Mouse (Mus musculus) CD4-positive, CD25-positive, alpha-beta regulatory T cell, adult 2 months (primary cell): ENCODE measurements around the gene Syndig1.

ENCODE experiments used
- DNase-seq: peaks from one replicate; pipeline ENCODE4 v3.0.0-alpha.2; 2012; ENCODE audit warnings: low read depth, low spot score

Syndig1 gene

GRCm38 (mm10) chr2:149873346-149873745 is 44.3 kb downstream of the Syndig1 start:
- DNase-seq: no peak

GRCm38 (mm10) chr2:149877954-149878353 is 48.9 kb downstream of the Syndig1 start:
- no peak for DNase-seq

GRCm38 (mm10) chr2:149887634-149888033 is 58.6 kb downstream of the Syndig1 start:
- DNase-seq: no peak

- no peak for DNase-seq
Observed at GRCm38 (mm10) chr2:149891647-149892046, 62.6 kb downstream of the Syndig1 start.

DNA sequence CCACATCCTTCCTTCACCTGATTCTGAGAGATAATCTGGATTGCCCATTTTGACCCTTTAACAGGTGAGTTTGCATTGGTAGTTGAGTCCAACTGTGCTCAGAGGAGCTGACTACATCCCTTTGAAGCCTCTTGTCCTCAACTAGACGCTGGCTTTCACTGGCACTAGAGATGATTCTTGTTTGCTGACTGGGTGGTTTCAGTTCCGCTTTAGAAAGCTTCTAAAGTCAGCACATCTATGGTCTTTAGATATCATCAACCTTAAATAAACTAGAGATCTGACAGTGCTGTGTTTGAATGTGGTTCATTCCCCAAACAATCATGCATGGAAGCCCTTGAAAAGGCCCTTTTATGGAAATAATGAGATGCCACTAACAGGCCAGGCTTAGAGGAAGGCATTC is 67.3 kb downstream of the Syndig1 start:
- DNase-seq: no peak

DNA sequence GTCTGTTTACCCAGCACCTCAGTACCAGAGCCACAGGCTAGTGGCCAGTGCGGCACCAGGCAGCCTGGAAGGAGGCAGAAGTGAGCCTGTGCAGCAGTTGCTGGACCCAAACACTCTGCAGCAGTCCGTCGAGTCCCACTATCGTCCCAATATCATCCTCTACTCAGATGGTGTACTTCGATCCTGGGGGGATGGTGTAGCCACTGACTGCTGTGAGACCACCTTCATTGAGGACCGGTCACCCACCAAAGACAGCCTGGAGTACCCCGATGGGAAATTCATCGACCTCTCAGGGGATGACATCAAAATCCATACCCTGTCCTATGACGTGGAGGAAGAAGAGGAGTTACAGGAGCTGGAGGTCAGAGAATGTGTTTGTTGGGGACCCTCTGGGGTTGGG is 70.6 kb downstream of the Syndig1 start:
- no peak for DNase-seq

GRCm38 (mm10) chr2:149900606-149901005 is 71.6 kb downstream of the Syndig1 start:
- no peak for DNase-seq

- DNase-seq: no peak
Observed at GRCm38 (mm10) chr2:149904405-149904804, 75.4 kb downstream of the Syndig1 start.

GRCm38 (mm10) chr2:149906694-149907093 is 77.7 kb downstream of the Syndig1 start:
- DNase-seq: no peak

DNA sequence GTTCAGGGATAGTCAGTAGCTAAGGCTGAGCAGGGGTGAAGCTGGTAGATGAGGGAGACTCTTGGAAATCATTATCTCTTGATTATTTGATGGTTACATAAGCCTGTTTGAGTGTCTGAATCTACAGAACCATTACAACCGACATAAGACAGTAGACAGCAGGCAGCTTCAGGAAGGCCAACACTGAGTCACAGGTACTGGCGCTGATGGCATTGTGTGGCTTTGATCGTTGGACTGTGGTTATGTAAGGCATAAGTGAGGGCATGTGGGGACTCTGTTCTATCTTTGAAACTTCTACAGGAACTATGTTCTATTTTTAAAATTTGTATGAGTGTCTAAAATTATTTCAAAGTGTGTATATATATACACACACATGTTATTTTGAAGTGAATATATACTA is 88.2 kb downstream of the Syndig1 start:
- DNase-seq: no peak

DNA sequence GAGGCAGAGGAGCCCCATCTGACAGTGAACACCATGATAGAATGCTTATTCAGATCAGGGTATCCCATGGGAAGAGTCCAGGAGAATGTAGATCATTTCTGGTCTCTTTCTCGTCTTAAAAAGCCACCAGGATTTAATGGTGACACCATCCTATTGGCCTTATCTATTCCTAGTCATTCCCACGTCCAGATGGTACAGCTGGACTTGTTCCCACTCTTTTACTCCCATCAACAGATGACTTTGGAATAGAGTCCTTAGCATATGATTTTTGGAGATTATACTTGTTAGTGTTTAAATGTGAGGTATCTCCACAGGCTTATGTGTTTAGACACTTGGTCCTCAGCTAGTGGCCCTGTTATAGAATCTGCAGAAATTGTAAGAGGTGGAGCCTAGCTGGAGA is 94.5 kb downstream of the Syndig1 start:
- no peak for DNase-seq

DNA sequence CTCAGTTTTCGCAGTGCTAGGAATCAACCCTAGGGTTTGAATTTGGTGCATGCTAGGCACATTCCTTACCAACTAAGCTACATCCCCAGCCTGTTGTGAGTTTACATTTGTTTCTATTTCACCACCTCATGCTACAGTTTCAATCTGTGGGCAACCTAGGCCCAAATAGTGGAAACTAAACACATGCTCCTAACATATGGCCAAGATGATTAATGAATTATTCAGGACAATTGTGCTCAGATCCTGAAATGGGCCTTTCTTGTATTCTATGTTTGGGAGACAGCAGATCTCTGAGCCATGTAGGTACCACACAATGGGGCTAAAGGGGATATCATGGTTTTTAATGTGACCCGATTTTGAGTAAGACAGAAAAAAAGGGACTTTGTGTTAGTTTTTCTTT is 96.9 kb downstream of the Syndig1 start:
- no peak for DNase-seq

- no peak for DNase-seq
Observed at GRCm38 (mm10) chr2:149927001-149927400, 98.0 kb downstream of the Syndig1 start.

DNA sequence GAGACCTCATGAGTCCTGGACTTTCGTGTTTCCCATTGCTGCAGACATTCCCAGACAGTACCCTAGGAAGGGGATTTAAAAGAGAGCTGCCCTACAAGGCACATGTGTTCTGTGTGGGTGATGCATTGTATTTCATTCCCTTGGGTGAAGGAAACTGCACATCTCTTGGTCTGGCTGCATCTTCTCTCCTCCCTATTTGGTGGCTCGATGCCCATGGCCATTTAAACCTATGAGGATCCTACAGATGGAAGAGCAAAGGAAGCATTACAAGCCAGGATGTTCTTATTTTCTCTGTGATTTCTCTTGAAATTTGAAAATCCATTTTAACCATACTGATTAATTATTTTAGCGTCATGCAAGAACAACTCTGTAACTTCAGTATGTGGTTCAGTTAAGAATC is 98.5 kb downstream of the Syndig1 start:
- DNase-seq: no peak

GRCm38 (mm10) chr2:149929986-149930385 is 101.0 kb downstream of the Syndig1 start:
- DNase-seq: no peak

- no peak for DNase-seq
Observed at GRCm38 (mm10) chr2:149931111-149931510, 102.1 kb downstream of the Syndig1 start.

DNA sequence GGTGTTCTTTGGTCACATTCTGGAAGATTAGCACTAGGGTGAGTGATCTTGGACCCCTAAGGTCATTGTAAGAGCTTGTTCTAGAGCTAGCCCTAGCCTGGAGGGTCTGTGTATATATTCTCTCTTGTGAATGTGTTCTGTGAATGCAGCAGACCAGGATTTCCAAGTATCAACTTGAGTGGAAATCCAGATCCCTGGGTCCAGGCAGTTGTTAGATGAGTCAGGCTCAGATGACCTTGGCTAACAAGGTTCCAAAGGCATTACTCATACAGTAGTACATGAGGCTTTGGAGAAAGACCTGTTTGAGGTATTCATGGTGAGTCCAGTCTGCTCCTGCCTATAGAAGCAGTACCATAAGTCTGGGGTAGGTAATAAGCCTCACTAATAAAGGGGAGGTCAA is 103.1 kb downstream of the Syndig1 start:
- no peak for DNase-seq

DNA sequence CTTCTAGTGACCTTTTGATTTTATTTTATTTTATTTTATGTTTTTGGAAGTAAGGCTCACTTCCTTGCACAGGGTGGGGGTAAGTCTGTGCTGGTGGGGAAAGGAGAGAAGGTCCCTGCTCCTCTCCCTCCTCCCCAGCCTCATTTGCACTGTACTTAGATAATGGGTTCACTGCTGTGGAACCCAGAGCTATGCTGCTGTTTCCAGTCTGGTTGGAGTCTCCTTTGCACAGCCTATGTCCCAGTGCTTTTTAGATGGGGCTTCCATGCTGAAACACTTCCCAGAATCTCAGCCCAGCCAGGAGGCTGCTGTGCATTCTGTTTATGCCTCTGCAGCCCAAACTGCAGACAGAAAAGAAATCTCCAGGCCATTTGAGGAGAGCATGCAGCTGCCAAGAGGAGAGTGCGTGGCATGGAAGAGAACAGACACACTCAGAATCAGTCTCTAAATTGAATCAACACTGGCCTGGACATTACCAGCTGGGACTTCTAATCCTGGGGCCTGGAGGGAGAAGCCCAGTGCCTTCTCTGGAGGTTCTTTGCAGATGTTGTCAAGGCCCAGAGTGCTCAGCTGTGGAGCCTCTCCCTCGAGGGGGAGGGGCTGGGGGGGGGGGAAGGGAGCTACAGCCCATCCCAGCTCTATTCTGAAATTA is 104.4 kb downstream of the Syndig1 start:
- DNase-seq: no peak

DNA sequence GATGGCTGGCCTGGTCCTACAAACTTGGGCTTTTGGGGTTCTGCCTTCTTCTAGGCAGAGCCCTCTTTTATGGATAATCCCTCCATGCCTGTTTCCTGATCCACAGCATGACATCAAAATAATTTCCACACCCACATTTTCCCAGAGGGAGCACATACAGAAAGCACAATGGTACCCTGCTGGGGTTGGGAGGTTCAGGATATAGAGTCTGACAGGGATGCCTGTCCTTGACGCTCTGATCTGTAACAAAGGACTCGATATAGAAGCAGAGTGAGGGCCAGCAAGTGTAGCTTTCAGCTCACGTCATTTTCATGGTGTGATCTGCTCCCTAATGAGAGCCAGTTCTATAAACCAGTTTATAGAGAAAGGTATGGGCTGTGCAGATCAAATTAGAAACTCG is 105.1 kb downstream of the Syndig1 start:
- no peak for DNase-seq

- no peak for DNase-seq
Observed at GRCm38 (mm10) chr2:149938829-149939228, 109.8 kb downstream of the Syndig1 start.

- DNase-seq: no peak
Observed at GRCm38 (mm10) chr2:149939586-149939985, 110.6 kb downstream of the Syndig1 start.

GRCm38 (mm10) chr2:149950641-149951040 is 121.6 kb downstream of the Syndig1 start:
- DNase-seq: no peak

DNA sequence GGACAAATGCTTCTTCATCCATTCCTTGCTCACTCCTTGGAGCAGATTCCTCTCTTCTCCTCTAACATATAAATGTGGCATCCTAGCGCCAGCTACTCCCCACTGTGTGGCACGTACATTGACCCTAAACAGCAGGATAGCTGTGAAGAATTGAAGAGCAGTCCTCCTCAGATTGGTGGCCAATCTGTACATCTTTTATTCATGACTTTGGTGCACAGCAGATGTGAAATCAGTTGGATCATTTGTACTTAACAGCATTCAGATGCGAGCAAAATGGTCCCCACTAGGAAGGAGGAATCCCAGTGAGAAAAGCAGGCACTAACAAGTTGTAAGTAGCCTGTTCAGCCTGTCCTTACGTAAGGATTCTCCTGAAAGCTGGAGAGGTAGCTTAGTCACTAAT is 142.0 kb downstream of the Syndig1 start:
- DNase-seq: no peak

DNA sequence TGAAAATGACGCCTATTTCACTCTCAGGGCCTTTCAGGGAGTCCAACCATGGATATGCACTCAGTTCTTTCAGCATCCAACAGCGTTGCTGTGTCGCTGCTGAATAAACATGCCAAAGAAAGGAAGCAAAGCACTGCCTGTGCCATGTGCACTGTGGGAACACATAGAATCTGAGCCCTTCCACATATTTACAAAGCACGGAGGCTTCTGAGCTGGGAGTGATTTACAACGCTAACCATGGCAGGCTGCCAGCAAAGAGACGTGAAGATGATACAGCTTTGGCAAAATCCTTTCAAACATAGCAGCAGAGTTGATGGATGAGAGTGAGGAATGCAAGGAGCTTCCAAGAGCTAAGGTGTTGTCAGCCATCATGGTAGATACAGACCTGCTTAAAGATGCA is 144.6 kb downstream of the Syndig1 start:
- no peak for DNase-seq
